14 mouse cellular contexts compared by ENCODE assay signal in the genomic region with DNA sequence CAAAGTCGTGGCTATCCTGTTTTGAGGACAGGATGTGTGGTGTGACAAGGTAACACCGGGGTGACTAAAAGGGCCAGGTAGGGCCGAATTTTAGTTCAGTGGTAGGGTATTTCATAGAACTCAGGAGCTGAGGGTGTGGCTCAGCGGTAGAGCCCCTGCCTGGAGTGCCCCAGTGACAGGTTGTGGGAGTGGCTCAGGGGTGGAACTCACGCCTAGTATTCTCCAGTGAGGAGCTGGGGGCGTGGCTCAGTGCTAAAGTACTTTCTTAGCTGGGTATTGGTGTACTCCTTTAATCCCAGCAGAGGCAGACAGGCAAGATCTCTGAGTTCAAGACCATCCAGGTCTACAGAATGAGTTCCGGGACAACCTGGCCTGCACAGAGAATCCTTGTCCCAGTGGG. TPM values are rescaled to one million over a fixed set of nuclear protein-coding genes. Genes with fewer than 3 reads are reported as not detected.
DNase-seq lines count a peak whose midpoint lies in the region; ATAC-seq and TF ChIP-seq lines count a peak whose summit lies in the region.
"Had no signal": no experiment of that assay in that cellular context is flagged by ENCODE, and none has a peak within 500 bp of the region (broad histone marks: within the 10 kb centered on the region; RNA-seq: fewer than 3 reads in every experiment).

No protein-coding gene starts in this region.

- H3K27ac ChIP-seq in liver, postnatal 0 days (ENCODE audit: low read depth), result no peak overlapping the region
- no peak overlapping the region for H3K27ac ChIP-seq in liver, embryonic 11.5 days (ENCODE audit: low read depth, low read length)
- H3K27ac ChIP-seq in stomach, embryonic 16.5 days (ENCODE audit: low read length), result no peak overlapping the region
- H3K27ac ChIP-seq: forebrain, embryonic 15.5 days; hindbrain, embryonic 10.5 days; limb, embryonic 12.5 days; neural tube, embryonic 13.5 days had no signal

- no peak overlapping the region for H3K9ac ChIP-seq in liver, postnatal 0 days (replicated peaks)
- H3K9ac ChIP-seq in liver, embryonic 11.5 days (ENCODE audit: low read depth, low read length), result no peak overlapping the region
- no peak overlapping the region for H3K9ac ChIP-seq in stomach, embryonic 16.5 days (ENCODE audit: low read length)
- H3K9ac ChIP-seq: forebrain, embryonic 15.5 days; limb, embryonic 12.5 days; neural tube, embryonic 13.5 days had no signal

- no peak overlapping the region for H3K4me3 ChIP-seq in liver, postnatal 0 days (ENCODE audit: low read depth, low read length)
- no peak overlapping the region for H3K4me3 ChIP-seq in liver, embryonic 11.5 days (ENCODE audit: low read depth, low read length)
- no peak overlapping the region for H3K4me3 ChIP-seq in stomach, embryonic 16.5 days (replicated peaks; ENCODE audit: low read length)
- H3K4me3 ChIP-seq: forebrain, embryonic 15.5 days; hindbrain, embryonic 10.5 days; limb, embryonic 12.5 days; neural tube, embryonic 13.5 days had no signal

- 41% methylated on average over 7 of the region's 7 CpGs for WGBS in liver, postnatal 0 days (ENCODE audit: insufficient replicate concordance)
- WGBS in liver, embryonic 11.5 days, result 45% methylated on average over 7 of the region's 7 CpGs
- 57% methylated on average over 7 of the region's 7 CpGs for WGBS in stomach, embryonic 16.5 days

- TF ChIP-seq CTCF in liver, postnatal 0 days (IDR thresholded peaks at IDR 0.05; ENCODE audit: low read depth), result no peak

- no peaks in the 10 kb centered on the region; the same call in 1 of the 2 replicates for H3K36me3 ChIP-seq in liver, postnatal 0 days (replicated peaks; ENCODE audit: insufficient read depth, low read length)
- H3K36me3 ChIP-seq in liver, embryonic 11.5 days (ENCODE audit: control insufficient read depth, insufficient read depth, low read length), result no peaks in the 10 kb centered on the region
- peaks cover 14% of the 10 kb centered on the region for H3K36me3 ChIP-seq in stomach, embryonic 16.5 days (ENCODE audit: control insufficient read depth, insufficient read depth, low read length)

- no peak for ATAC-seq in liver, postnatal 0 days
- peak; percentile 78 for ATAC-seq in liver, embryonic 11.5 days (replicated peaks; ENCODE audit: low FRiP score)
- ATAC-seq in stomach, embryonic 16.5 days (ENCODE audit: insufficient read depth, low FRiP score), result peak; percentile 59; the same call in 1 of the 2 replicates
- no peak for ATAC-seq in CD4-positive, CD25-positive, alpha-beta regulatory T cell, adult 4 months
- ATAC-seq: forebrain, embryonic 15.5 days had no signal

- TF ChIP-seq EP300 in liver, postnatal 0 days (IDR thresholded peaks at IDR 0.05; ENCODE audit: low read depth), result no peak

- no peaks in the 10 kb centered on the region for H3K4me1 ChIP-seq in liver, postnatal 0 days (ENCODE audit: insufficient read depth)
- 0 out of 2 replicates have a peak, but pooled peaks cover 2% of the 10 kb centered on the region for H3K4me1 ChIP-seq in liver, embryonic 11.5 days (replicated peaks; ENCODE audit: control insufficient read depth, insufficient read depth, low read length)
- H3K4me1 ChIP-seq in stomach, embryonic 16.5 days (ENCODE audit: control insufficient read depth, insufficient read depth, low read length), result no peaks in the 10 kb centered on the region
- H3K4me1 ChIP-seq: forebrain, embryonic 15.5 days; limb, embryonic 12.5 days; neural tube, embryonic 13.5 days had no signal

- no peak overlapping the region for H3K4me2 ChIP-seq in liver, postnatal 0 days (ENCODE audit: low read depth, low read length)
- no peak overlapping the region for H3K4me2 ChIP-seq in liver, embryonic 11.5 days
- no peak overlapping the region for H3K4me2 ChIP-seq in stomach, embryonic 16.5 days (ENCODE audit: low read depth, low read length)
- H3K4me2 ChIP-seq: forebrain, embryonic 15.5 days; limb, embryonic 12.5 days; neural tube, embryonic 13.5 days had no signal

- H3K9me3 ChIP-seq in liver, postnatal 0 days (ENCODE audit: low read length), result no peaks in the 10 kb centered on the region
- H3K9me3 ChIP-seq in liver, embryonic 11.5 days (ENCODE audit: control insufficient read depth, low read length), result no peaks in the 10 kb centered on the region
- no peaks in the 10 kb centered on the region for H3K9me3 ChIP-seq in stomach, embryonic 16.5 days (replicated peaks; ENCODE audit: control insufficient read depth, low read length)
- H3K9me3 ChIP-seq: forebrain, embryonic 15.5 days; hindbrain, embryonic 10.5 days; limb, embryonic 12.5 days; neural tube, embryonic 13.5 days had no signal

- no peaks in the 10 kb centered on the region for H3K27me3 ChIP-seq in liver, postnatal 0 days (ENCODE audit: insufficient read depth, low read length)
- H3K27me3 ChIP-seq in liver, embryonic 11.5 days (replicated peaks; ENCODE audit: control insufficient read depth, insufficient read depth, low read length), result no peaks in the 10 kb centered on the region
- no peaks in the 10 kb centered on the region for H3K27me3 ChIP-seq in stomach, embryonic 16.5 days (ENCODE audit: control insufficient read depth, insufficient read depth, low read length)
- H3K27me3 ChIP-seq: forebrain, embryonic 15.5 days; limb, embryonic 12.5 days; neural tube, embryonic 13.5 days had no signal

- peak; percentile 65 for DNase-seq in liver
- DNase-seq in liver, postnatal 0 days, result no peak
- DNase-seq in R1 (ENCODE audit: low read depth, low spot score), result peak; percentile 90
- DNase-seq in liver, embryonic 11.5 days (ENCODE audit: low spot score), result no peak
- no peak for DNase-seq in gastrocnemius, postnatal 10 days
- DNase-seq: cerebellum, adult 18-20 months; kidney, adult 18-20 months; retina, postnatal 1 day had no signal

RNA-seq across cellular contexts. Expression of a gene that starts 17.8 kb away (rescaled TPM):
- 1.1 and 1.2 TPM in 2 replicates for polyA plus RNA-seq in liver, postnatal 0 days (2015; fragmentation: Nextera tagmentation; extraction: Ambion mirVana)
- 3.6 TPM in 2 replicates for polyA plus RNA-seq in liver, embryonic 11.5 days (2014; fragmentation: Nextera tagmentation; extraction: Ambion mirVana)
- 13.7 and 15.8 TPM in 2 replicates for polyA plus RNA-seq in stomach, embryonic 16.5 days (2015; fragmentation: Nextera tagmentation; extraction: Ambion mirVana)
- total RNA-seq in gastrocnemius, postnatal 10 days (2021), result 10 to 100 TPM; 14.7 to 17.0 TPM
- polyA plus RNA-seq in CD4-positive, CD25-positive, alpha-beta regulatory T cell, adult 4 months (2017; shearing (Covaris generic)), result under 1 TPM; 0.11 to 0.25 TPM

RNA-seq across cellular contexts. Expression of a gene that starts 43.2 kb away (rescaled TPM):
- 20.1 and 23.5 TPM in 2 replicates for polyA plus RNA-seq in liver, postnatal 0 days (2015; fragmentation: Nextera tagmentation; extraction: Ambion mirVana)
- 16.6 and 18.7 TPM in 2 replicates for polyA plus RNA-seq in liver, embryonic 11.5 days (2014; fragmentation: Nextera tagmentation; extraction: Ambion mirVana)
- 26.4 TPM in 2 replicates for polyA plus RNA-seq in stomach, embryonic 16.5 days (2015; fragmentation: Nextera tagmentation; extraction: Ambion mirVana)
- 1 to 10 TPM; 4.2 to 6.4 TPM for total RNA-seq in gastrocnemius, postnatal 10 days (2021)
- 10 to 100 TPM in 1 of 2 experiments, 1 to 10 TPM in 1; 8.7 to 10.8 TPM for polyA plus RNA-seq in CD4-positive, CD25-positive, alpha-beta regulatory T cell, adult 4 months (2017; shearing (Covaris generic))

RNA-seq across cellular contexts. Expression of a gene that starts 47.6 kb away (rescaled TPM):
- polyA plus RNA-seq in liver, postnatal 0 days (2015; fragmentation: Nextera tagmentation; extraction: Ambion mirVana), result 1.2 and 1.5 TPM in 2 replicates
- 3.5 and 4.8 TPM in 2 replicates for polyA plus RNA-seq in liver, embryonic 11.5 days (2014; fragmentation: Nextera tagmentation; extraction: Ambion mirVana)
- polyA plus RNA-seq in stomach, embryonic 16.5 days (2015; fragmentation: Nextera tagmentation; extraction: Ambion mirVana), result 10.3 and 11.0 TPM in 2 replicates
- 1 to 10 TPM; 4.3 to 6.3 TPM for total RNA-seq in gastrocnemius, postnatal 10 days (2021)
- 1 to 10 TPM; 1.9 to 2.5 TPM for polyA plus RNA-seq in CD4-positive, CD25-positive, alpha-beta regulatory T cell, adult 4 months (2017; shearing (Covaris generic))

Comparison
In these comparisons a context has a peak if more than half of its experiments do, and no peak if none do; other contexts are left out.
1. DNase-seq: peak in liver (single experiment) and R1 (single experiment); none in liver, postnatal 0 days (single experiment), liver, embryonic 11.5 days (single experiment) and gastrocnemius, postnatal 10 days (single experiment).
2. ATAC-seq: peak in liver, embryonic 11.5 days (single experiment) and stomach, embryonic 16.5 days (single experiment); none in liver, postnatal 0 days (single experiment) and CD4-positive, CD25-positive, alpha-beta regulatory T cell, adult 4 months (single experiment).